Mouse (Mus musculus): Measurements from ENCODE around the gene Ppil1. TPM values are rescaled to one million over a fixed set of nuclear protein-coding genes. Genes with fewer than 3 reads are reported as not detected.
"Not testable (repeated sequence)": the region's sequence is repeated elsewhere in the genome, so short reads cannot be mapped to it uniquely, and the experiment has no call there.

Gene Ppil1
- polyA plus RNA-seq, 1 experiment from 2014 or later, result 232 TPM

- no peak overlapping the region for H3K27ac ChIP-seq (replicated peaks)
- no peak for DNase-seq (ENCODE audit: low spot score)
- peaks cover 41% of the 10 kb centered on the region for H3K4me1 ChIP-seq
- WGBS, result 87% methylated on average over 10 of the region's 10 CpGs
- H3K9me3 ChIP-seq (replicated peaks), result no peaks in the 10 kb centered on the region
- no peaks in the 10 kb centered on the region for H3K27me3 ChIP-seq (ENCODE audit: low read depth, poor library complexity, severe bottlenecking)
- H3K36me3 ChIP-seq, result peaks cover 89% of the 10 kb centered on the region
- H3K4me3 ChIP-seq, result no peak overlapping the region
These were observed 5.9 kb downstream of the Ppil1 start for GRCm38 (mm10) chr17:29258025-29258558.

- peaks cover 99% of the 10 kb centered on the region for H3K36me3 ChIP-seq
- H3K4me3 ChIP-seq, result no peak overlapping the region
- WGBS, result 92% methylated on average over 10 of the region's 10 CpGs
- peaks cover 31% of the 10 kb centered on the region for H3K4me1 ChIP-seq
- no peak for DNase-seq (ENCODE audit: low spot score)
- no peaks in the 10 kb centered on the region for H3K27me3 ChIP-seq (ENCODE audit: low read depth, poor library complexity, severe bottlenecking)
- H3K27ac ChIP-seq (replicated peaks), result no peak overlapping the region
- no peaks in the 10 kb centered on the region for H3K9me3 ChIP-seq (replicated peaks)
These were observed 6.9 kb downstream of the Ppil1 start for GRCm38 (mm10) chr17:29257001-29257511.

- Histone ChIP-seq H3K27ac (replicated peaks) (no peak overlapping the region), H3K9me3 (replicated peaks) (no peaks in the 10 kb centered on the region), H3K4me3 (no peak overlapping the region), H3K27me3 (ENCODE audit: low read depth, poor library complexity, severe bottlenecking) (no peaks in the 10 kb centered on the region), H3K4me1 (peaks cover 25% of the 10 kb centered on the region), H3K36me3 (peaks cover 100% of the 10 kb centered on the region)
- WGBS, result 87% methylated on average over 6 of the region's 6 CpGs
- DNase-seq (ENCODE audit: low spot score), result no peak
These were observed 7.5 kb downstream of the Ppil1 start for GRCm38 (mm10) chr17:29256507-29256906.

- H3K27me3 ChIP-seq (ENCODE audit: low read depth, poor library complexity, severe bottlenecking); H3K27ac ChIP-seq (replicated peaks); H3K9me3 ChIP-seq (replicated peaks); DNase-seq (ENCODE audit: low spot score); H3K4me1 ChIP-seq; H3K4me3 ChIP-seq: not testable (repeated sequence)
- WGBS, result 93% methylated on average over 6 of the region's 6 CpGs
- peaks cover 100% of the 10 kb centered on the region for H3K36me3 ChIP-seq
These were observed 9.2 kb downstream of the Ppil1 start for GRCm38 (mm10) chr17:29254784-29255183.

- Histone ChIP-seq H3K27ac (replicated peaks) (no peak overlapping the region), H3K27me3 (ENCODE audit: low read depth, poor library complexity, severe bottlenecking) (no peaks in the 10 kb centered on the region), H3K4me3 (no peak overlapping the region), H3K4me1 (peaks cover 5% of the 10 kb centered on the region; the same call in 1 of the 2 replicates), H3K9me3 (replicated peaks) (no peaks in the 10 kb centered on the region), H3K36me3 (peaks cover 98% of the 10 kb centered on the region)
- no peak for DNase-seq (ENCODE audit: low spot score)
- 91% methylated on average over 9 of the region's 9 CpGs for WGBS
These were observed 10.3 kb downstream of the Ppil1 start for GRCm38 (mm10) chr17:29253684-29254083.

GRCm38 (mm10) chr17:29253236-29253635 is 10.8 kb downstream of the Ppil1 start:
- 92% methylated on average over 2 of the region's 2 CpGs for WGBS
- no peak for DNase-seq (ENCODE audit: low spot score)
- H3K4me3 ChIP-seq, result no peak overlapping the region
- H3K27ac ChIP-seq (replicated peaks), result no peak overlapping the region
- no peaks in the 10 kb centered on the region for H3K9me3 ChIP-seq (replicated peaks)
- H3K27me3 ChIP-seq (ENCODE audit: low read depth, poor library complexity, severe bottlenecking), result no peaks in the 10 kb centered on the region
- peaks cover 97% of the 10 kb centered on the region for H3K36me3 ChIP-seq
- peaks cover 5% of the 10 kb centered on the region; the same call in 1 of the 2 replicates for H3K4me1 ChIP-seq

GRCm38 (mm10) chr17:29251608-29252390 is 12.2 kb downstream of the Ppil1 start:
- Histone ChIP-seq H3K36me3 (peaks cover 83% of the 10 kb centered on the region), H3K27ac (replicated peaks) (no peak overlapping the region)
- no peak for DNase-seq (ENCODE audit: low spot score)

GRCm38 (mm10) chr17:29251006-29251405 is 13.0 kb downstream of the Ppil1 start:
- H3K9me3 ChIP-seq (replicated peaks); DNase-seq (ENCODE audit: low spot score); H3K27ac ChIP-seq (replicated peaks); H3K27me3 ChIP-seq (ENCODE audit: low read depth, poor library complexity, severe bottlenecking); H3K4me1 ChIP-seq; H3K4me3 ChIP-seq: not testable (repeated sequence)
- 95% methylated on average over 14 of the region's 14 CpGs for WGBS
- peaks cover 75% of the 10 kb centered on the region for H3K36me3 ChIP-seq

More at GRCm38 (mm10) chr17:29251608-29252390, 12.2 kb downstream of the Ppil1 start:
- Histone ChIP-seq H3K4me1 (peaks cover 5% of the 10 kb centered on the region; the same call in 1 of the 2 replicates), H3K27me3 (ENCODE audit: low read depth, poor library complexity, severe bottlenecking) (no peaks in the 10 kb centered on the region), H3K9me3 (replicated peaks) (no peaks in the 10 kb centered on the region), H3K4me3 (no peak overlapping the region)
- 91% methylated on average over 15 of the region's 15 CpGs for WGBS

- no peak overlapping the region for H3K4me3 ChIP-seq
- peaks cover 21% of the 10 kb centered on the region for H3K4me1 ChIP-seq
- peaks cover 60% of the 10 kb centered on the region for H3K36me3 ChIP-seq
- 65% methylated on average over 9 of the region's 9 CpGs for WGBS
- H3K27me3 ChIP-seq (ENCODE audit: low read depth, poor library complexity, severe bottlenecking), result no peaks in the 10 kb centered on the region
- H3K27ac ChIP-seq (replicated peaks), result no peak overlapping the region
- no peaks in the 10 kb centered on the region for H3K9me3 ChIP-seq (replicated peaks)
- DNase-seq (ENCODE audit: low spot score), result no peak
These were observed 14.5 kb downstream of the Ppil1 start for GRCm38 (mm10) chr17:29249512-29249911.

GRCm38 (mm10) chr17:29247881-29248280 is 16.1 kb downstream of the Ppil1 start:
- no peaks in the 10 kb centered on the region for H3K9me3 ChIP-seq (replicated peaks)
- no peak overlapping the region for H3K4me3 ChIP-seq
- peaks cover 34% of the 10 kb centered on the region for H3K4me1 ChIP-seq
- peaks cover 8% of the 10 kb centered on the region for H3K27me3 ChIP-seq (ENCODE audit: low read depth, poor library complexity, severe bottlenecking)
- DNase-seq (ENCODE audit: low spot score), result no peak
- H3K27ac ChIP-seq (replicated peaks), result no peak overlapping the region
- peaks cover 44% of the 10 kb centered on the region for H3K36me3 ChIP-seq
- 90% methylated on average over 13 of the region's 13 CpGs for WGBS

- Histone ChIP-seq H3K9me3 (replicated peaks) (no peaks in the 10 kb centered on the region), H3K27me3 (ENCODE audit: low read depth, poor library complexity, severe bottlenecking) (peaks cover 15% of the 10 kb centered on the region), H3K27ac (replicated peaks) (peak overlapping the region; percentile 70; the same call in 1 of the 2 replicates), H3K4me1 (peaks cover 46% of the 10 kb centered on the region), H3K36me3 (peaks cover 31% of the 10 kb centered on the region), H3K4me3 (no peak overlapping the region)
- WGBS, result 27% methylated on average over 5 of the region's 5 CpGs
- DNase-seq (ENCODE audit: low spot score), result peak; percentile 66
These were observed 17.4 kb downstream of the Ppil1 start for GRCm38 (mm10) chr17:29246602-29247001.

- 50% methylated on average over 7 of the region's 7 CpGs for WGBS
- Histone ChIP-seq H3K4me1 (peaks cover 49% of the 10 kb centered on the region), H3K4me3 (no peak overlapping the region), H3K27me3 (ENCODE audit: low read depth, poor library complexity, severe bottlenecking) (peaks cover 21% of the 10 kb centered on the region), H3K36me3 (peaks cover 22% of the 10 kb centered on the region), H3K27ac (replicated peaks) (peak overlapping the region; percentile 70), H3K9me3 (replicated peaks) (no peaks in the 10 kb centered on the region)
- peak; percentile 28 for DNase-seq (ENCODE audit: low spot score)
These were observed 18.3 kb downstream of the Ppil1 start for GRCm38 (mm10) chr17:29245725-29246124.

GRCm38 (mm10) chr17:29244912-29245311 is 19.1 kb downstream of the Ppil1 start:
- Histone ChIP-seq H3K27ac (replicated peaks) (peak overlapping the region; percentile 70), H3K4me3 (no peak overlapping the region)

More at GRCm38 (mm10) chr17:29244912-29245311, 19.1 kb downstream of the Ppil1 start:
- Histone ChIP-seq H3K4me1 (peaks cover 49% of the 10 kb centered on the region), H3K27me3 (ENCODE audit: low read depth, poor library complexity, severe bottlenecking) (peaks cover 29% of the 10 kb centered on the region), H3K36me3 (peaks cover 14% of the 10 kb centered on the region), H3K9me3 (replicated peaks) (no peaks in the 10 kb centered on the region)
- 38% methylated on average over 12 of the region's 12 CpGs for WGBS
- DNase-seq (ENCODE audit: low spot score), result no peak

All from midbrain, embryonic 10.5 days (tissue).